Mouse (Mus musculus): ENCODE measurements at regions not wholly inside any gene's neighbourhood (a gene's known extent, or its start where the extent isn't known, plus 50 kb on each side); places are given as distances from the start of the nearest gene placed in this dataset.

DNA sequence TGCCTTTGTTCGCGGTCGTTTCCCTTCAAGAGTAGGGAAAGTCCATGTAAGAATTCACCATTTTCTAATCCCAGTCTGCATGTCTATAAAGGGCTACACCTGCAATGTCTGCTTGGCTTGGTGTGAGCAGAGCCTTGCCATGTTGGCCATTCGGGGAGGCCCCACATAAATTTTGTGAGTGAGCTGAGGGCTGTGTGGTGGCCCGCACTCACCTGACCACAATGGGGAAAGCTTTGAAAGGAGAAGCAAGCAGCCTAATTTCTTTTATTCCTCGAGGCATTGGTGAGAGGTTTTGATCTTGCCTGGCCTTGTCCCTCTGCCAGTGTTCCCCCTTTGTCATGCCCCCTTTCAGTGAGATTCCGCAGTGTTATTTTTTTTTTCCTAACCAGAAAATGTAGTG, 70.9 kb upstream of the Tmco5 start:
- intact Hi-C loops (cut with DNase I): no loop called here

DNA sequence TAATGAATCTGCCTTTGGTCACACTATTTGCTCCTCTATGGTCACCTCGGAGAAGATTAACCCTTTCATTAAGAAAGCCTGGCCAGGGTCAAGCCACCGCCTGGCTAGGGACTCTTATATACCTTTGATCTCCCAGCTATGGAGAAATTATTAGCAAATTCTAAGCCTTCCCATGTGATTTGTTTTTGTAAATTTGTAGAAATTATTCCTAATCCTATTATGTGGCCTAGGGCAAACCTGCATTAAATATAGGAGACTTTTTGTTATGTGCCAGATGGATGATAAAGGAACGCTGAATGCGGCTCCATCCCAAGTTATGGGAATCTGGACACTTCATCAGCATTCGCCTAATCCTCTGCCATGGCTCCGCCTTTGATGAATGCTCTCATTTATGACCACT, 70.4 kb upstream of the Tmco5 start:
- intact Hi-C loops (cut with DNase I): no loop called here
- DNase-seq: no peak

More for the DNA sequence above, 70.9 kb upstream of the Tmco5 start:
- DNase-seq: no peak

DNA sequence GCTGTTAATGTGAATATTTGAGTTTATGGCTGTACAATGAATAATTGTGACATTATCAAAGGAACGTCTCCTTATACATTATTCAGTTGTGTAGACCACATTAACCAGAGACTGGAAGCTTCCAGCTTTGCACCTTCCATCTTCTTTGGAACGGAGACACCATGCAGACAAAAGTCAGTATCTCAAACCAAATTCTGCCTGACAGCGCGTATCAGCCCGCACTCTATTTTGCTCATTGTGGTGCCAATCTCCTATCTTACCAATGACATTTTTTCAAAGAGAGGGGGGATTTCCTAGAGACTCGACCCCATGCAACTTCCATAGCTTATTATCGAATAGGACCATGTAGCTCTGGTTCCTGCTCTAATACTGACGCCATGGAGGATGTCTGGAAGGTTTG, 69.9 kb upstream of the Tmco5 start:
- intact Hi-C loops (cut with DNase I): no loop called here
- no peak for DNase-seq

DNA sequence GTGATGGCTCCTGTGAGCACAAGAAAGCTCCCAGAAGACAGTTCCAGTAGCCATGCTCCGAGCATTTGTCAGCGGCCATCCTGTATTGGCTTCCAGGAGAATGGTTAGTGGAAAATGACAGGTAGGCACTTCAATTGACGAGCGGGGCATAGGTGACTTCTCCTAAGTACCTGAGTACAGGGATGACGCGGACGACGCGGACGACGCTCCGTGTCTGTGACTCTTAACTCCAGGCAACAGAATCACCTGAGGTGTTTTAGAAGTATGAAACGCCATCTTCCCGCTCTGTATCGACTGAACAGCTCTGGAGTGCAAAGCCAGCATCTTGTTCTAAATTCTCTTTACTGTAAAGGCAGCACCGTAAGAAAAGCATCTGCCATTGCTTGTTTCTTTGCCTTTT, 68.4 kb upstream of the Tmco5 start:
- intact Hi-C loops (cut with DNase I): no loop called here
- no peak for DNase-seq

DNA sequence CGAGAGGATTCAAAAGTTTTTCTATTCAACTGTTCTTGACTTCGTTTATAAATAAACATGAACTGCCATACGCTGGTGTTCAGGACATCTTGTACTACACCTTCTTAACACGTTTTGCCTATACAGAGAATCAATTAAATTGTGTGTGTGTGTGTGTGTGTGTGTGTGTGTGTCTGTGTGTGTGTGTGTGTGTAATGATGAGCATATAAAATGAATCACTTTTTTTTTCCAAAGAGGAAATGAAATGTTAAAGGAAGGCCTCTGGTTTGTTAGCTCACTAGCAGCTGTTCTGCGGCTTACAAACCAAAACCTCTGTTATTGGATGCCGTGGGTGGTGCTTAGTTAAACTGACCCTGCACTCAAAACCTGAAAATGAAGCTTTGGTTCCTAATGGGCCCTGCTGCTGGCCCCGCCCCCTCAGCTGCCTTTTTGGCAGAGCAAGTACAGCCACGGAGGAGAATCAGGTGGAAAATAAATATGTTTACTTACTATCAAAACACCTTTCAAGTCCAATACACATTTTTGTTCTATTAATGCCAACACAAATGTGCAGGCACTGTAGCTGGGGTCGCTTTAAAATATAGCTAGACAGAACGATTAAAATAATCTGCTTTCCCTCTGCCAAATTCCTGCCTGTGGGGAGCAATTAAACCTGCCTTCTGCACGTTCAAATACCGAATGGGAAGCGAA, 65.5 kb upstream of the Tmco5 start:
- intact Hi-C loops (cut with DNase I): no loop called here
- DNase-seq: no peak

DNA sequence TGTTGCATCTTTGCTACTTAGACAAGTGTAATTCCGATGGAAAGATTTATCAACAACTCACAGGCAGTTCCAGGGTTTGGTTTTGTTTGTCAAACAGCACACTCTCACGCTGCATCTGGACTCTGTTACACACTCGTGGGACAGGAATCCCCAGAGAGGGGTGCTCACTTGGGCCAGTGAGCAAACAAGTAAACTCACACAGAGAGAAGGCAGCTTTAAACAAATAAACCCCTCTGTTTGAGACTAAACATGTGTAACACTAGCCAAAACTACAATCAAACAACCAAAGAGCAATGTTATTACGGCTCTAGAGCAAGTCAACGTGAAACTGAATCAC, 65.0 kb upstream of the Tmco5 start:
- intact Hi-C loops (cut with DNase I): no loop called here
- DNase-seq: no peak

DNA sequence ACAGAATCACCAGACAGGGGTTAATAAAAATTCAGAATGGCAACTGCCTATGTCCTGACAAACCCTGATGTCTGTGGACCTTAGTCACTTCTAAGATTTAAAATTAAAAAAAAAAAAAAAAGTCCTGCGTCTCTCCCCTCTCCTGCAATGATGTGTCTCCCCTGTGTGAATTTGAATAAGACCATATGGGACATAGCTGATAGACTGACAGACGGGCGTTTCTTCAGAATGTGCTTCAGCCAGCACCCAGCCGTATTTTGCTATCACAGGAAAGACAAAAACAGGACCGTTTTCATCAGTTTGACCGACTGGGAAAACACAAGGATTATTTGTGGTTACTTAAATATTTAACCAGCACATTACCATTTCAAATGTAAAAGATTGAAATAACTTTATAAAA, 61.4 kb upstream of the Tmco5 start:
- no peak for DNase-seq
- intact Hi-C loops (cut with DNase I): no loop called here

DNA sequence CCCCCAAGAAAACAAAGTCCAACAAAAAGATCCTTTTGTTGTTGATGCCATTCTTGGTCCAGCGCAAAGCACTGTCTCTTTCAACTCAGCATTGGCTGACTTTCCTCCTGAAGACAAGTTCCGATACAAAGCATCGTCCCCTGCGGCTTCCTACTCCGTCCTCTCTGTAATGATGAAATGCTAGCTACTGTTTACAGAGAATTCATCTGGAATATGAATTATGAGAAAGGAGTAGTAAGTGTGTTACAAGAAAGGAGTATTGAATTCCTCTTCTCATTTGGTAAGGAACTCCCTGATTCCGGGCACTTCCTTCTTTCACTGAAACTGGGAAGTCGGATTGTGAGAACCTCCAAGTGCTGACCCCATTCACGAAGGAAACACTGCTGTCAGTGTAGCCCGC, 60.9 kb upstream of the Tmco5 start:
- intact Hi-C loops (cut with DNase I): no loop called here
- no peak for DNase-seq

DNA sequence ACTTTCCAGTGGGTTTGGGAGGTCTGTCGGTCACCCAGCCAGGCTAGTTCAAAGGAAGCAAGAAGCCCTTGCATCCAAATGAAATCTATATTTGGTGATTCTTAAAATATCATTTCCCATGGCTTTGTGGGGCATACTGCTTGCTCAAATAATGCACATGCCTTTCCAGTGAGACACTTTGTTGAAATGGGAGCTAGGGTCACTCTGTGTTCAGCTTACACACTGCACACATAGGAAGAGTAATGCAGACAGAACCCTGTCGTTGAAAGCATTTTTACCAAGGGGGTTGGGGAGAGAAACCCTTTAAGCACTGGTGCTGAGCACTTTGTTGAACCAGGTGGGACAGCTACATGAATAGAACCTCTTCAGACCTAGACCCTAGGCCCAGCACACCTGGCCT, 59.9 kb upstream of the Tmco5 start:
- intact Hi-C loops (cut with DNase I): no loop called here
- DNase-seq: no peak

DNA sequence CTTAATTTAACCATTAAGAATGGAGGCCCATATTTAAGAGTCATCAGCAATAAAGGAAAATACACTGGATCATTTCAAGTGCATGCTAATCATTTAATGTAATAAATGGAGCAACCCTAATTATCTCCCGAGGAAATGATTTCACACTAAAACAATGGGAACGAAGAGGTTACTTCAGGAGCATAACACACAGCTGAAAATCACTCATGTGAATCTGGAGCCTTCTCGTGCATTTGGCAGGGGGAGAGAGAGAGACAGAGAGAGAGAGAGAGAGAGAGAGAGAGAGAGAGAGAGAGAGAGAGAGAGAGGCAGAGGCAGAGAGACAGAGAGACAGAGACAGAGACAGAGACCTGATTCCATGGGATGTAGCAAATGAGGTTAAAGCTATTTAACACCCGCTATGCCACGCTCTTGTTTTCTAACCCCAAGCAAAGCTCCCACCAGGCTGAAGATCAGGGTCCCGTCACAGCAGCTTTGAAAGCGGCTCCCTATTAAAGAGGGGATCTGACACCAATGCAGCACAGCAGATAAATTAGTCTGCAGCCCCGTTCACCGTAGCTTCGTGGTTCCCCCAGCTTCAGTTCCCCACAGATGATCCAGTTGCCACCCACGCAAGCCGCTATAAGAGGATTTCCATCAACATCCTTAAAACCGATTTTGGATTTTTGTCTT, 59.3 kb upstream of the Tmco5 start:
- no peak for DNase-seq
- intact Hi-C loops (cut with DNase I): no loop called here

DNA sequence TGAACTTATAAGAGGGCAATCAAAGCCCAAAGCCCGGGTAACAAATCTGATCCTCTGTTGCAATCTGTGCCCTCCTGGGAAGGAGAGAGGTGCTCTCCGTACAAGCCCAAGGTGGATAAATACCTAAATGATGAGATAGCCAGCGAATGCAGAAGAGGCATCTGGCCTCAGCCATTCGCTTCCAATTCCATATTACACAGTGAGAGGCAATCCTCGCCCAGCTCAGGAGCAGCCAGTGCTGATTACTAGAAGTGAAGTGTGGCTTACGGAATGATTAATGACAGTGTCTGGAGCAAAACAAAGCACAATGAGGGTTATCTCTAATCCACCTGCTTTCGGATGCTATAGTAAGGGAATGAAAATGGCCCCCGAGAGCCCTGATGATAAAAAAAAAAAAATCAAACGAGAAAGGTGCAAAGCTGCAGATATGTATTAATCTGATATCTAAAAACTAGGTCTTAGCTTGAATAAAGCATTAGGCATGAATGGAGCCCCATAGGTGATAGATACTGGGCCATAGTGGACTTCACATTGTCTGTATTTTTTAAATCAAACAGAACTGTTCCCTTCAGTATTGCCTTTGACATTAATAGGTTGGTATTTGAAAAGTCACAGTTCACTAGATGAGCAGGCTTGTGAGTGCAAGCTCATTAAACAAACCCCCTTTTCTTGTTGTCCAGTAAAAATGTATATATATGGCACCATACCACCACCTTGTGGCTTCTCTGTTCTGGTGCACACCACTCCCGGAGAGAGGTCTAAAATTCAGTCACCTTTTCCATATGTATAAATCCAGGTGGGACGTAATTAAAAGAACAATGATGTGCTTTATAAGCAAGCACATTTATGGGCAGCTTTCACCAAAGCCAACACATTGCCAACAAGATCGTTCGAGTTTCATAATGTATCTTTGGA, 57.4 kb upstream of the Tmco5 start:
- no peak for DNase-seq
- intact Hi-C loops (cut with DNase I): no loop called here

Measured in gastrocnemius, postnatal 36 days (tissue).